Mouse (Mus musculus) gastrocnemius, postnatal 25 days (tissue): ENCODE data around the gene Ybx1. TPM values are rescaled to one million over a fixed set of nuclear protein-coding genes. Genes with fewer than 3 reads are reported as not detected.
A peak's percentile ranks its signal among the peaks of the same experiment; 100 is the strongest.

Source experiments
- DNase-seq: peaks from one replicate; pipeline ENCODE4 v3.0.0; 2022
- total RNA-seq, 2 experiments: library from RNA; stranded (reverse); gene quantifications; 1 replicate in 1 of 2; 2 replicates in 1 of 2; pipeline ENCODE4 v1.2.3; 2021

Gene Ybx1
- total RNA-seq, 2 experiments from 2014 or later, result 509 to 515 TPM

- DNase-seq, result no peak
Observed at GRCm38 (mm10) chr4:119274627-119275026, 19.8 kb downstream of the Ybx1 start.

DNA sequence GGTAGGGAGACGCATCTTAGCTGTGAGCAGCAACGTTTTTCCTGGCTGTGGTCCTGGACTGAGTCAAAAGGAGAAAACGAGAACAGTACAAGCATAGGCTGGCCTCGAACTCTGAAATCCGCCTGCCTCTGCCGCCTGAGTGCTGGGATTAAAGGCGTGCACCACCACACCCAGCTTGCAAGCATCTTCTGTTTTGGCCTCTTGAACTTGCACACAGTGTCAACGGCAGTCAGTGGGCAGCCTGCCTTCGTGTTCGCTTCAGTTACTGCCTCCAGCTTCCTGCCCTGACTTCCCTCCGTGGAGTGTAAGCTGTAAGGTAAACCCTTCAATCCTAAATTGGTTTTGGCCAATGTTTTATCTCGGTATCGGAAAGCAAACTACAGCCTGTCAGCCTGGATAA lies 27.8 kb downstream of the Ybx1 start:
- DNase-seq, result no peak

GRCm38 (mm10) chr4:119263459-119263858 lies 30.9 kb downstream of the Ybx1 start:
- DNase-seq, result no peak

- DNase-seq, result no peak
Observed at GRCm38 (mm10) chr4:119262483-119262882, 31.9 kb downstream of the Ybx1 start.

DNA sequence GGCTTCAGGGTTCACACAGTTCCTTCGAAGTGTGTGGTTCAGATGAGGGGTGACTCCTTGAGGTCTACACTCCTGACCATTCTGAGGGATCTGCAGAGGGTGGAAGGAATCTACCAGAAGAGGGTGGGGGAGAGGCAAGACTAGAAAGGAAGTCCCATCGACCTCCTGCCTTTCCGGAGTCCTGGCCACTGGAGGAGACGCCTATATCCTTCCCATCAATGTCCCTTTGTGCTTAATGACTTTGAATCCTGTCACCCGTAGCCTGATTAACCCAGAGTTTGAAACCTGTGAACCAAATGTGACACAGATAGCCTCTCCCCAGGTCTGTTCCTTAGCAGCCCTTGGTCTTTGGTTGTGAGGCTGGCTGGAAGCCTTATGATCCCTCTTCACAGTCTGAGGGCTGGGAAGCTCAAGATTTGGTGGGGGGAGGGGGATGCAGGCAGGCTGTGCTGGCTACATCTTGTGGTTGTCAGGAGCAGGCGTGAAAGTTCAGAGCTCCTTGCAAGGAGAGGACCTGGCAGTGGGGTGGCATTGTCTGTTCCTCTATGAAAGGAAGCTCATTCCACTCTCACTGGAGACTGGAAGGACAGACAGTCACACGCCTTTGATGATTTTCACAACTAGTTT lies 33.2 kb downstream of the Ybx1 start:
- DNase-seq, result no peak

- DNase-seq, result no peak
Observed at GRCm38 (mm10) chr4:119259344-119260254, 34.8 kb downstream of the Ybx1 start.

DNA sequence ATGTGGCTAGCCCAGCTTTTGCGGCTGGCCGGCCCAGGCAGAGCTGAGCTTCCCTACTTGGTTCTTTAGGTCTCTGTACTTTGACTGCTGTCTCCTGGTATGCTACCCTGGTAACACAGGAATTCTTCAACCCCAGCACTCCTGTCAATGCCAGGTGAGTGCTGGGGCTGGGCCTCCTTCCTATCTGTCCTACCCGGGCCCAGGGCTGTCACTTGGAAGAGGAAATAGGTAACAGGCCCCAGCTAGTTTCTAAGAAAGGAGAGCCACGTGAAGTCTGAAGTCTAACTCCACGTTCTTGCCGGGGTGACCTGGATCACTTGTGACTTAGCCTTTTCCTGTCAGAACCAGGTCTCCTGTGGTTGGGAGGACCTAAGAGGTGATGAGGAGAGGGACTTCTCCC lies 37.3 kb downstream of the Ybx1 start:
- DNase-seq, result no peak

DNA sequence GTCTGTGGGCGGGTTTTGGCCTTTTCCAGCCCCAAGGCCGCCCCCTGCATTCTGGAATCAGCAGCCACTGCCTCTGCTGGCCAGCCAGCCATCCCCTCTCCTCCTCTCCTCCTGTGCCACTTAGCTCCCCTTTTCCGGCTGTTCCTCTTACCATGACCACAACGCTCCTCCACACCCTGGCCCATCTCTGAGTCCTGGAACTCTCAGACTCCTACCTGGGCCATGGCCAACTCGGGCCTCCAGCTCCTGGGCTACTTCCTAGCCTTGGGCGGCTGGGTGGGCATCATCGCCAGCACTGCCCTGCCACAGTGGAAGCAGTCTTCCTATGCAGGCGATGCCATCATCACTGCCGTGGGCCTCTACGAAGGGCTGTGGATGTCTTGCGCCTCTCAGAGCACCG lies 39.1 kb downstream of the Ybx1 start, which contains the start of gene Cldn19:
Gene Cldn19, plus strand, starts transcription at position 64 of the 400 bp plus-strand sequence.
- DNase-seq, result no peak

DNA sequence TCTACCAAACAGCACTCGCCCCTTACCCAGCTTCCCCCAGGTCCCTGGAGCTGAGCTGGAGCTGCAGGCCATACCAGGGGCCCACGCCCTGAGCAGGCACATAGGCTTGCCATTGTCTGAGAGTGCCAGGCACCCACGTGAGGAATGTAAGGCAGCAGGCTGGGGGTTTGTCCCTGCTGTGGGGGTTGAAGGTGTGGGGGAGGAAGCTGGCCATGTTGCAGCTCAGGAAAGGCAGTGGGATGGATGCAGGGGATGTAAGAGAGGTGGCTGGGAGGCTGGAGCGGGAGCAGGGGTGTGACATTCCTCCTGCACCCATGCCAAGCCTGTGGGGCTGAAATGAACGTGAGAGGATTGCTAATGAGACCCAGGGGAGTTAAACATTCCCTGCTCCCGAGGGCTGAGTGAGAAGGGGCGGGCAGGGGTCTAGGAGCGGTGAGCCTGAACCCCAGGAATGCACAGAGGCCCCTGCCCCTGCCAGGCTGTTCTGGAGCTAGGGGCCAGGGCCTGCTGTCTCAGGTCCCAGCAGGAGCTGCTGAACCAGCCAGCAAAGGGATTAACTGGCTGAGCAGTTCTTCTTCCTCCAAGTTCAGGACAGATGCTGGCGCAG lies 40.3 kb downstream of the Ybx1 start:
- no peak for DNase-seq

- no peak for DNase-seq
Observed at GRCm38 (mm10) chr4:119252025-119252808, 42.2 kb downstream of the Ybx1 start.

DNA sequence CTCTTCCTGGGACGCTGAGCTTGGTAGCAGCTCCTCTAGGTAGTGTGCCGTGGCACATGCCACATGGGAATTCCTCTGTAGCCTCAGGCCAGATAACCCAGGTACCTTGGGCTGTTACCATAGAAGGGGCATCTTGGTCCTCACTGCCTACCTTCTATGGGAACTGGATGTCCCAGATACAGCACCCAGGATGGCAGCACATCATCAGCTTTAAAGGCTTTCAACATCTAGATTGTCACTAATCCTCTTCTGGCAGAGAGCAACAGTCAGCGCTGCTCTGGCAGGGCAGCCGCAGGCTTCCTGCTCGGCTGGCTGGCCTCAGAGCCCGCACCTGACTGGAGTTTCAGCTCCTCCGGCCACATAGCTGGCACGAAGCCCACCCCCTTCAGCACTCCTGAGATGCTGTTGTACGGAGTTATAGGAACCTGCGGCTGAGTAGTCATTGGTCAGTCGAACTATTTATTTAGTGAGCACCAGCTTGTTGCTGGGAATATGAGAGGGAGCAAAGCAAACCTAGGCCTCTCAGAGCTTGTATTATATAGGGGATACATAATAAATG lies 45.9 kb downstream of the Ybx1 start:
- no peak for DNase-seq

DNA sequence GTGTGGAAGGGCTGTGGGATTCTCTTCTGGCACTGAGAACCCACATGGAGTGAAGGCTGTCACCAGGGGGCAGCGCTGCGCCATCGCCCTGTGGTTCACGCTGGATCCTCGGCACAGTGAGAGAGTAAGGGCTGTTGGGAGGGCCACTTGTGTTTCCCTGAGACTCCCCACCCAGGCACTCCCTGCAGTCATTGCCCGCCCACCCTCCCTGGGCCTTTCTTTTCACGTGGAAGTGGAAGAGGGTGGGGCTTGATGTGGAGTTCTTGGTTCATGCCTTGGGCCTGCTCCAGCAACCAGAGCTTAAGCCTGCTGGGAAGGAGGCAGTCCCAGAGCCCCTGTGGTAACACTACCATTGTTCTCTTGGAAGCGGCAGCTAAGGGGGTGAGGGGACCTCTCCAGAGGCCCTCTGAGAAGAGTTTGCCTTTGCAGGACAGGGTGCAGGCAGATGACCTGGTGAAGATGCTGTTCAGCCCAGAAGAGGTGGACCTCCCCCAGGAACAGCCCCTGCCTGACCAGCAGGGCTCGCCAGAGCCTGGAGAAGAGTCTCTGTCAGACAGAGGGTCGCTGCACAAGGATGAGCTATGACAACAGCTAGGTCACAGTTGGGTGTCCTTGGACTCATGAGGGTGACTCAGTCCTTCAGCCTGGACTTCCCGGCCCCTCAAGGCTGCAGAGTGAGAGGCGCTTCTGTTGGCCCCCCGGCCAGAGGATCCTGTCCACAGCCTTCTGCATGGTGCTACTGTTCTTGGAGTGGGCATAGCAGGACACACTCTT lies 46.8 kb downstream of the Ybx1 start:
- DNase-seq, result peak; percentile 68

GRCm38 (mm10) chr4:119246688-119247225 lies 47.6 kb downstream of the Ybx1 start:
- DNase-seq, result no peak

DNA sequence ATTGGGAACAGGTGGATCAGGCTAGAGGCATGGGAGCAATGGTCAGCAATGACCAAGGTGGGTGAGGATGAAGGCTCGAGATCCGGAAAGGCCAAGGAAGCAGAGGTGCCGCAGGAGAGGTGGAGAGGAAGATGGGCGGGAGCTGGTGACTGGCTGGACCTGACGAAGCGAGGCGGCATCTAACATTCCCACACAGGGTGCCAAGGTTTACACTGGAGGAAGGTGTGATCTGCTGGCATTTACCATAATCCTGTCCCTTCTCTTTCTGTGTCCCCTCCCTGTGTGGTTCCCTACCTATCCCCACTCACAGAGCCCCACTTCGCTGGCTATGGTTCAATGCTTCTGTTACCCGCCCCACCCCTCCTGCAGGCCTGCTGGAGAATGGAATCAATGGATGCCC lies 48.4 kb downstream of the Ybx1 start:
- no peak for DNase-seq

DNA sequence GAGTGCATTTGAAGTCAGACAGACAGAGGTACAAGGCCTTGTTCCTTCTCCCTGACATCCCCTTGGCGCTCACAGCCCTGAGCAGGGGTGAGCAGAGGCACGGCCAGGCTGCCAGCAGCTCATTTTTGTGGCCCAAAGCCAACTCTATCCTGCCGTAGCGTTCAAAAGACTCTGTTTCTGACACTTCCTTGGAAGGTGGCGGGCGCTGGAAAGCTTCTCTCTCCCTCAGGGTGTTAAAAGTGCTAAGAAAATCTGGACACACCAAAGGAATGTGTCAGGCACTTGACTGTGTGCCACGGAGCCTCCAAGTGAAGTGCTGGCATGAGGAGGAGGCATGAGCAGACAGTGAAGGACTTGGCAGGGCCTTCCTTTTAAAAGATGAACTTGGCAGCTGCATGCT lies 48.8 kb downstream of the Ybx1 start:
- DNase-seq, result peak; percentile 30

DNA sequence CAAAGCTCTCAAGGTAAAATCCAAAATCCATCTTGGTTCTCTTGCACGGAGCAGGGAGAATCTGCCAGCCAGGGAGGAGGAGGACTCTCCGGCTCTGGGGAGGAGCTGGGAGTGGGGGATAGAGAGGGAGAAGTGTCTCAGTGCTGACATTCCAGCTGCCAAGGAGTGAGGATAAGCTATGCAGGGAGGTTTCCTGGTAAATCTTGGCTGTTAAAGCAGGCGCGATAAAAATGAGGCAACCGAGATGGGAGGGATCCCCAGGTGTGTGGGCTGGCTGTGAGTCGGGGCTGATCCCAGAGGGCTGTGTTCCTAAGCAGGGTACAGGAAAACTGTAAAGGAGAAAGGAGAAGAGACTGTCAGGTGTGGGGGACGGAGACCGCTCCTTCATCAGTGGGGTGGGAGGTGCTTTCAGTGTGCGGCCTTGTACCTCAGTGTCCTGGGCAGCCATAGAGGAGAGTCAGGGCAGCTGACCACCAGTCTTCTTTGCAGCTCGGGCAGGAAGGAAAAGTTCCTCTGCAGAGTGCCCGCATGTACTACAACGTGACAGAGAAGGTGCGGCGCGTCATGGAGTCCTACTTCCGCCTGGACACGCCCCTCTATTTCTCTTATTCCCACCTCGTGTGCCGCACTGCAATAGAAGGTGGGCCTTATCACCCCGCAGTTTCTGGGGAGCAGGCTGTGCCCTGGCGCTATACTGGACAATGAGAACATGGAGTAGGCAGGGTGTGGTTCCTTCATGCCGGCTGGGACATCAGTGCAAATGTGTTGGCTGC lies 49.8 kb downstream of the Ybx1 start:
- no peak for DNase-seq

- no peak for DNase-seq
Observed at GRCm38 (mm10) chr4:119242571-119242970, 51.8 kb downstream of the Ybx1 start.

DNA sequence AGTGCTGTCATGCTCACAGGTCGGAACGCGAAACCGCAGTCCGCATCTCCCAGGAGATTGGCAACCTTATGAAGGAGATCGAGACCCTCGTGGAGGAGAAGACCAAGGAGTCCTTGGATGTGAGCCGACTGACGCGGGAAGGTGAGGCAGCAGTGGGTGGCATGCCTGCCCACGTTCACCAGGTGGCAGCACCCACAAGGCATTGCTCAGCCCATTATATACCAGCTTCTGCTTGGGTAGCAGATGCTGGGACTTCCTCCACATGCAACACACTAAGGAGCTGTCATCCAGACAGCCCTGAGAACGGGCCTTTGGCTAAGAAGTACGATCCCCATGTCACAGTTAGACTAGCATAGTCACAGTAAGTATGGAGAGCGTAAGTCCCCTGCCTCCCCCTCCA lies 52.7 kb downstream of the Ybx1 start:
- DNase-seq, result no peak

DNA sequence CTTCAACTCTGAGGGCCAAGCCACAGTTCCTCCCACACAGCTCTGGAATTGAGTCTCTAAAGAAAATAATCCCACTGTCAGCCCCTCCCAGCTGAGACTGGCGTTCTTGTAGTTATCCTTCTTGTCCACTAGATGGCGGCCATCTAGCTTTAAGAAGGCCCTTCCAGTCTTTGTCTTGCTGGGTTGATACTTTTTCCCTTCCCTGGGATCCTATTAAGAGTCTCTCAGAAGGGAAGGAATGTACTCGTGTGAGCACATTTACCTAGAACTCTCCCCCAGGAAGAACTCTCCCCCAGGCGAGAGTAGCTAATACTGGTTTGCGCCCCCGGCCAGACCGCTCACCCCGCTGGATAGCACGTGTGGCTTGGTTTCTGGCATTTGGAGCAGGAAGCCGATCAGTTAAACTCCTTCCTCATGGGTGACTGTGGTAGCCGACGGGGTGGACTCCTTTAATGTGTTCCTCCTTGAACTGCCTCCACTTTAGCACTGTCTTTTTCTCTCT lies 55.2 kb downstream of the Ybx1 start:
- peak; percentile 36 for DNase-seq

DNA sequence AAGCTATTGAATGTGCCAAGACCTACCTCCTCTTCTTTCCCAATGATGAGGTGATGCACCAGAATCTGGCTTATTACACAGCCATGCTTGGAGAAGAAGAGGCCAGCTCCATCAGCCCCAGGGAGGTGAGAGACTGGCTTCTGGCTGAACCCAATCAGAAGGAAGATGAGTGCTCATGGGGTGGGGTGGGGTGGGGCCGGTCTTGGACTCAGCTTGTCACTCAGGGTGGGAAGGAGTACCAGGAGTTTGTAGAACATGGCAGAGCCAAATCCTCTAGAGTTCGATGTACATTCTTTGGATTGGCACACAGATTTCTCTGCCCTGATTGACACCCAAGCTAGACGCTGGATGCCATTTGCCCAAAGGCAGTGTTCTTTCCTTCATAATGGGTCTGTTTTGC lies 55.7 kb downstream of the Ybx1 start:
- DNase-seq, result no peak
